Mouse (Mus musculus) large intestine, adult 2 months (tissue): ENCODE data around the gene Klkb1. TPM values are rescaled to one million over a fixed set of nuclear protein-coding genes. Genes with fewer than 3 reads are reported as not detected.

Experiments
- DNase-seq: peaks from one replicate; pipeline ENCODE4 v3.0.0-alpha.2; 2012; ENCODE audit warnings: low read depth, low spot score
- WGBS: fragments of 180-500 bp; shearing (Covaris S2); methylation state at CpG from one replicate; pipeline ENCODE4 v1.1.7; 2018; 5-methylcytosine and 5-hydroxymethylcytosine counted together
- polyA plus RNA-seq: library from polyadenylated mRNA; depleted of rRNA; stranded (reverse); fragments of >200 nt; gene quantifications from 2 replicates; pipeline ENCODE4 v1.2.3, GENCODE M21; 2012

The Klkb1 gene
- polyA plus RNA-seq, 1 experiment = 0.01 TPM

DNA sequence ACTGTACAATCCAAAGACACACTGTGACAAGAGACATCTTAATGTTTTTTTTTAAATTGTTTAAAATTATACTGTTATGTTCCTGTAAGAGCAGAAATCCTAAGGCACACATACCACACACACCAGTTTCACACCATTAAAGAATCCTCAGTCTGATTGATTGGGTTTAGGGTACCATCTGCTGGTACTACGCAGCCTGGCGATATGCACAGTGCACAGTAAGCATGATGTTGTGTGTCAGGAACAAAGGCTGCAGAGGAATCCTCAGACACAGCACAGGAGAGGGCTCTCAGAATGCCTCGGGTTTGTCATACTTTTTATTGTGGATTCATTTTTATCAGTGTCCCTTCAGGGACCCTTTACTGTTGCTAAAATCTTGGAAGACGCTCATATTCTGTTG, 20.3 kb downstream of the Klkb1 start:
- WGBS = 75% methylated on average over 4 of the region's 4 CpGs

DNA sequence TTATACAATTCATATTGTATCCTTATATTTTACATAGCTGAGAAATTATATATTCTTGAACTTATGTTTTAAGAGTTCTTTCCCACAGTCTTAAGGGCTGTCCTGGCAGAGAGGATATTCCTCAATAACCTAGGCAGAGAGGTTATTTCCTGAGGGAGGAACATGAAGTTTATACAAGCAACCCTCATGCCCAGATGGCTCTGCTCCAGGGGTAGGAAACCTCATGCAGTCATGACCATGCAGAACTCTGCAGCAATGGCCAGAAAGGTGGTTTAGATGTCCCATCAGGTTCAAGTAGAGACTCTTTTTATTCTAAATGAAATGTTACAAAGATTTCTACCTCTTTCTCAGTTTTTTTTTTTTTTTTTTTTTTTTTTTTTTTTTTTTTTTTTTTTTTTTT, 25.6 kb downstream of the Klkb1 start:
- DNase-seq = no peak

More for the DNA sequence above, 20.3 kb downstream of the Klkb1 start:
- no peak for DNase-seq

DNA sequence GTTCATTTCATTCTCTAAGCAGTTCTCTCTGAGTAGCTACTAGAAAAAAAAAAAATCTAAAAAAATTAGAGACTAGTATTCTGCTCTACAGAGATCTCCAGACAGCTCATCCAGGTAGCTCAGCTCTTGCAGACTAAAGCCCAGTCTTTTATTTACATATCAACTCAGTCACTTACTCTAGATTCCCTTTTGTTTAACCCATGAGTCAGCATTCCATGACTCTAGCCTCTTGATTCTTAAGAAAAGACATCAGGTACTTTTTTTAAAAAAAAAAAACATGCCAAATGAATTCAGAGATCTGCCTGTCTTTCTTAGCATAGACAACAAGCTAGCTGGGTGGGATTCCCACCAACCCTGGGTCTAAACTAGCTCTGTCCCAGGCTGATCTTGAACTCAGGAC, 26.2 kb downstream of the Klkb1 start:
- no peak for DNase-seq

- WGBS = 36% methylated on average over 4 of the region's 4 CpGs
- DNase-seq = no peak
Measured at GRCm38 (mm10) chr8:45267611-45268391, 26.9 kb downstream of the Klkb1 start.

- no peak for DNase-seq
- 23% methylated on average over 8 of the region's 8 CpGs for WGBS
Measured at GRCm38 (mm10) chr8:45266993-45267392, 27.7 kb downstream of the Klkb1 start.

GRCm38 (mm10) chr8:45264918-45265317, 29.7 kb downstream of the Klkb1 start:
- 65% methylated on average over 4 of the region's 4 CpGs for WGBS
- no peak for DNase-seq

GRCm38 (mm10) chr8:45262851-45263250, 31.8 kb downstream of the Klkb1 start:
- WGBS = 89% methylated on average over 3 of the region's 3 CpGs

DNA sequence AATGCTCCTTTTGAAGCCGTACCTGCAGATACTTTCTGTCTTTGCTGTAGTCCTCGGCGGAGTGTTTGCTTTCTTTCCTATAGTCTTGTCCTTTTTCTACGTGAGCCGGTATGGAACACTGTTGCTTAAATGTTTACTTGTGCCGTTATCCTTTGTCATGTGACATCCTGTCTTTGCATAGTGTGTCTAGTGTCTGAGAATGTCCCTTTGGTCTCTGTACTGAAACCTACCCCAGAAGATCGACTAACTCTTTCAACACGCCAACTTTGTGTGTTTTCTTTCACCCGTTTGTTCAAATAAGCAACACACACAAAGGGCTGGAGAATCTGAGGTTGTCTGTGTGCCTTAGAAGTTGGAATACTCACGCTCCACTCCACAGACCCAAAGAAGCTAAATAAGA, 32.7 kb downstream of the Klkb1 start, which contains the start of gene F11:
Gene F11 (minus strand): TSS at position 112 of the 400 bp plus-strand sequence.
- no peak for DNase-seq
- WGBS = 73% methylated on average over 10 of the region's 10 CpGs

More at GRCm38 (mm10) chr8:45262851-45263250, 31.8 kb downstream of the Klkb1 start:
- DNase-seq = no peak

- WGBS = 85% methylated on average over 8 of the region's 8 CpGs
- DNase-seq = no peak
Measured at GRCm38 (mm10) chr8:45258421-45258820, 36.2 kb downstream of the Klkb1 start.

DNA sequence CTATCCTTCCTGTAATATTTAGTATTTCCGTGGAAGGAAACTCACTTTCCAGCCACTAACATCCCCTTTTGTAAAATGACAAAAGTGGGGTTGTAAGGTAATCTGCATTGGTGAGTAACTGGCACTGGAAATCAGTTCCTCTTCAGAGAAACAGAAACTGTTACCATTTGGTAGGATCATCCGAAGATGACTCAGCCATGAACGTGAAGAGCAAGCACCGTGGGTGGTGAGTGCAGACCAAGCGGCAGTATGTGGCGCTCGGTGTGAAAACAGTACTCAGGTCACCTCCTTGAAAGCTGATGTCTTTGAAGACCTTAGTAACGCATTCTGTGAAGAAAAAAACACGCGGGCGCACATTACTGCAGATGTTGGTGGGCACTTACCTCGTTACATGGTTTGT, 39.6 kb downstream of the Klkb1 start:
- 86% methylated on average over 12 of the region's 12 CpGs for WGBS
- no peak for DNase-seq

- no peak for DNase-seq
- WGBS = 29% methylated on average over 8 of the region's 8 CpGs
Measured at GRCm38 (mm10) chr8:45254194-45254842, 40.3 kb downstream of the Klkb1 start.

GRCm38 (mm10) chr8:45253586-45253985, 41.1 kb downstream of the Klkb1 start:
- WGBS = 85% methylated on average over 1 of the region's 1 CpGs
- DNase-seq = no peak

- DNase-seq = no peak
- WGBS = 15% methylated on average over 2 of the region's 2 CpGs
Measured at GRCm38 (mm10) chr8:45253111-45253510, 41.5 kb downstream of the Klkb1 start.

DNA sequence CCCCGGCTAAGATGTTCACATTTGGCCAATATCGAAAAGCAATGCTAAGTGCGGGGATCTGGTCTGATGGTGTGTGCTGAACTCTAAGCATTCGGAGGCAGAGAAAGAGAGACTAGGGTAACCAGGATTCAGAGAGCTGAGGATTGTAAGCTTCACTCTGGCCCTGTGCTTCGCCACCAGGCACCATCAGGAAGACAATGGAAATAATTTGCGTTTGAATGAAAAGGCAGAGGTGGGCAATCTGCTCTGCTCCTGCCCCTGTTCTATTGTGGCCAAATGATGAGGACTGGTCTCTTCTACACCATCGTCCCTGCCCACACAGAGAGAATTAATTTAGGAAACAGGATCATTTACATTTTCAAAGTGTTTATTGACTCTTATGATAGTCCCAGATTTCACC, 48.4 kb downstream of the Klkb1 start:
- 78% methylated on average over 7 of the region's 7 CpGs for WGBS
- DNase-seq = no peak

- no peak for DNase-seq
- WGBS = 26% methylated on average over 8 of the region's 8 CpGs
Measured at GRCm38 (mm10) chr8:45239363-45239762, 55.3 kb downstream of the Klkb1 start.

DNA sequence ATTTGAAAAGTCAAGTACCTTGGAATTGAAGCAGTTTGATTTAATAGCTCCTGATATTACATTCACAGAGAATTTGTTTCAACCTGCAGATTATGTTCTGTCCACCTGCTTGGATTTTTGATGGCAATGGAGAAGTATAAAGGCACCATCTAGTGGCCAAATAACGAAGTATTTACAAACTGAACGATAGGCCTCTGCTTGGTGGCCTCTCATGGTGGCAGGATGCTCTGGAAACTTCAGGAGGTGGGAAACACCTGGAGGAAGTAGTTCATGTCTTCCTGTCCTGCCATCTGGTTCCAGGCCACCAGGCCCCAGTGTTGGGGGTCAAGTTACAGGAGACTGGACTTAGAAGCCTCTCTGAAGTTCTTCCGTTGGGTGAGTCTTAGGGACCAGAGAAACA, 56.4 kb downstream of the Klkb1 start:
- 30% methylated on average over 3 of the region's 3 CpGs for WGBS
- DNase-seq = no peak

DNA sequence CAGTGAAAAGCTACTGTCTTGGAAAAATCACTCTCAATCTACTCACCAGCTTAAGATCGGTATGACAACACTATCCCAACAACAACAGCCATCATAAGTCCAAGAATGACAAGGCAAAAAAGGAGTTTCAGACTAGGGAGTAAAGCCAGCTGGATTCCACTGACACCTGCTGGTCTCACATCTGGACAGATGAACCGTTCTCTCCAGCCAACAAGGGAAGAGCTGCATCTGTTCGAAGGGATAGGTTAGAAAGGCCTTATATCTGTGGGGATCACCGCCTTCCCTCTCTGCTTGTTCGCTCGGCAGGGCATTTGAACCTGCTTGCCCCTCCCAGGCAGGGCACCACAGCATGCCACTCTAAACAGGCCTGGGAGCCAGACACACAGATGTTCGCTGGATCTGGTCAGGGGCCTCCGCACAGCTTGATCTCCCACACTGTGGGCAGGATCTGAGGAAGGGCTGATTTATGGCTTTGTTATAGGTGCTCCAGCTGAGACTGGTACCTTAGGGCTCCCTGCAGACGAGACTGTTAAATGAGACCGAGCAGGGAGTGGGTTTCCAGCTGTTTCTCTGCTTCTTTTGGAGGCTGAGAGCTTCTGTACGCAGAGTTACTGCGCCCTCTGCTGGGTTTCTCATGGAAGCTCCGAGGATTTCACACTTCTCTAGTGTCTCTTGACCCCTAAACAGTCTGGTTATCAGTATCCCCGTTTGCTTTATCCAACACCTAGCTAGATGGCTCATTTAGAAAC, 58.3 kb downstream of the Klkb1 start:
- WGBS = 32% methylated on average over 14 of the region's 14 CpGs
- no peak for DNase-seq

DNA sequence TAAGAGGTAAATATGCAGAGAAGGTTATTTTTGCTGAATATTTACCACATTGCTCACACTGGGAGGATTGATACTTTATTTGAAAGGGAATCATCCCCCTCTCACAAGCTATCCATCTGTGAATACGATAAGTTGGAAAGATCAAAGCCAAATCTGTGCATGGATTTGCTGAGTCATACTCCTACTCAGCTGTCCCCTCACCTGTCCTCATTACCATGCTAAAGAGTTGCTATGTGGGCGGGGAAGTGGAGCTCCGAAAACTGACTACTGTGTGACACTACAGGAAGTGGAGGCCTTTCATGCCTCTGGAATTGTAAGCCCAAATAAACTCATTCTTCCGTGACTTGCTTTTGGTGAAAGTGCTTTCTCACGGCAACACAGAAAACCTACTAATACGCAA, 59.4 kb downstream of the Klkb1 start:
- WGBS = 83% methylated on average over 6 of the region's 6 CpGs
- no peak for DNase-seq

GRCm38 (mm10) chr8:45233256-45233655, 61.4 kb downstream of the Klkb1 start:
- DNase-seq = no peak
- 32% methylated on average over 3 of the region's 3 CpGs for WGBS
